Mouse (Mus musculus) lung, postnatal 36 days (tissue): Measurements from ENCODE around the gene Itga3.

Experiments used
- DNase-seq: peaks from one replicate; pipeline ENCODE4 v3.0.0; 2022; ENCODE audit warnings: mixed read lengths

The Itga3 gene

GRCm38 (mm10) chr11:95076536-95077111, at the start of gene Itga3:
Itga3 (minus strand) TSS chr11:95076801.
- DNase-seq: peak; percentile 92

GRCm38 (mm10) chr11:95125366-95125948, 48.9 kb upstream of the Itga3 start:
- no peak for DNase-seq

GRCm38 (mm10) chr11:95122100-95122489, 45.5 kb upstream of the Itga3 start:
- DNase-seq: no peak

- DNase-seq: no peak
These were observed 44.8 kb upstream of the Itga3 start for GRCm38 (mm10) chr11:95121161-95122099.

GRCm38 (mm10) chr11:95120633-95121020, 44.0 kb upstream of the Itga3 start:
- DNase-seq: no peak

GRCm38 (mm10) chr11:95119990-95120632, 43.5 kb upstream of the Itga3 start, which contains the start of gene Dlx3:
Dlx3 (plus strand) TSS chr11:95120119.
- DNase-seq: no peak

- peak; percentile 82 for DNase-seq
These were observed 41.9 kb upstream of the Itga3 start for GRCm38 (mm10) chr11:95118505-95118904.

- DNase-seq: peak; percentile 82
These were observed 40.4 kb upstream of the Itga3 start for GRCm38 (mm10) chr11:95117030-95117429.

- no peak for DNase-seq
These were observed 33.5 kb upstream of the Itga3 start for GRCm38 (mm10) chr11:95110081-95110480.

- no peak for DNase-seq
These were observed 32.4 kb upstream of the Itga3 start for GRCm38 (mm10) chr11:95109000-95109399.

- peak; percentile 89 for DNase-seq
These were observed 30.0 kb upstream of the Itga3 start for GRCm38 (mm10) chr11:95106440-95107236.

GRCm38 (mm10) chr11:95105274-95105874, 28.8 kb upstream of the Itga3 start:
- DNase-seq: peak; percentile 59

GRCm38 (mm10) chr11:95104266-95104665, 27.7 kb upstream of the Itga3 start:
- peak; percentile 77 for DNase-seq

- DNase-seq: peak; percentile 65
These were observed 25.7 kb upstream of the Itga3 start for GRCm38 (mm10) chr11:95102161-95102904.

GRCm38 (mm10) chr11:95101071-95101788, 24.6 kb upstream of the Itga3 start:
- no peak for DNase-seq

- DNase-seq: no peak
These were observed 23.8 kb upstream of the Itga3 start for GRCm38 (mm10) chr11:95100393-95100792.

GRCm38 (mm10) chr11:95098346-95099095, 21.9 kb upstream of the Itga3 start:
- no peak for DNase-seq

- DNase-seq: no peak
These were observed 21.3 kb upstream of the Itga3 start for GRCm38 (mm10) chr11:95097889-95098288.

- DNase-seq: peak; percentile 67
These were observed 20.2 kb upstream of the Itga3 start for GRCm38 (mm10) chr11:95096608-95097373.
